Mouse (Mus musculus): ENCODE results near the gene Fbp1.
"Not testable (repeated sequence)": the region's sequence is repeated elsewhere in the genome, so short reads cannot be mapped to it uniquely, and the experiment has no call there.

Gene Fbp1

GRCm38 (mm10) chr13:62887712-62888441, at the start of gene Fbp1:
Gene Fbp1, minus strand, starts transcription at chr13:62888282.
- no peak for DNase-seq (ENCODE audit: low spot score in 2 of 2)

GRCm38 (mm10) chr13:62932452-62932851, 44.4 kb upstream of the Fbp1 start:
- DNase-seq (ENCODE audit: low spot score in 2 of 2): no peak

GRCm38 (mm10) chr13:62929766-62930389, 41.8 kb upstream of the Fbp1 start:
- no peak for DNase-seq (ENCODE audit: low spot score in 2 of 2)

- not testable (repeated sequence) for DNase-seq (ENCODE audit: low spot score in 2 of 2)
Observed at GRCm38 (mm10) chr13:62929144-62929543, 41.1 kb upstream of the Fbp1 start.

- DNase-seq (ENCODE audit: low spot score in 2 of 2): no peak
Observed at GRCm38 (mm10) chr13:62927470-62927869, 39.4 kb upstream of the Fbp1 start.

- DNase-seq (ENCODE audit: low spot score in 2 of 2): peak in 1 of 2 experiments; percentile 60
Observed at GRCm38 (mm10) chr13:62926479-62926878, 38.4 kb upstream of the Fbp1 start.

- DNase-seq (ENCODE audit: low spot score in 2 of 2): no peak
Observed at GRCm38 (mm10) chr13:62923182-62923581, 35.1 kb upstream of the Fbp1 start.

GRCm38 (mm10) chr13:62922645-62923044, 34.6 kb upstream of the Fbp1 start:
- no peak for DNase-seq (ENCODE audit: low spot score in 2 of 2)

GRCm38 (mm10) chr13:62919647-62920341, 31.7 kb upstream of the Fbp1 start:
- DNase-seq (ENCODE audit: low spot score in 2 of 2): peak; percentile 87 to 91

GRCm38 (mm10) chr13:62917416-62918110, 29.5 kb upstream of the Fbp1 start:
- DNase-seq (ENCODE audit: low spot score in 2 of 2): peak; percentile 38 to 50

GRCm38 (mm10) chr13:62916675-62917074, 28.6 kb upstream of the Fbp1 start:
- peak; percentile 38 to 44 for DNase-seq (ENCODE audit: low spot score in 2 of 2)

GRCm38 (mm10) chr13:62911575-62911974, 23.5 kb upstream of the Fbp1 start:
- no peak for DNase-seq (ENCODE audit: low spot score in 2 of 2)

- DNase-seq (ENCODE audit: low spot score in 2 of 2): no peak
Observed at GRCm38 (mm10) chr13:62910206-62910605, 22.1 kb upstream of the Fbp1 start.

- peak; percentile 59 to 75 for DNase-seq (ENCODE audit: low spot score in 2 of 2)
Observed at GRCm38 (mm10) chr13:62909776-62910175, 21.7 kb upstream of the Fbp1 start.

- DNase-seq (ENCODE audit: low spot score in 2 of 2): no peak
Observed at GRCm38 (mm10) chr13:62908163-62908559, 20.1 kb upstream of the Fbp1 start.

- no peak for DNase-seq (ENCODE audit: low spot score in 2 of 2)
Observed at GRCm38 (mm10) chr13:62907527-62908162, 19.6 kb upstream of the Fbp1 start.

GRCm38 (mm10) chr13:62901139-62901538, 13.1 kb upstream of the Fbp1 start:
- DNase-seq (ENCODE audit: low spot score in 2 of 2): no peak

- DNase-seq (ENCODE audit: low spot score in 2 of 2): peak; percentile 74 to 82
Observed at GRCm38 (mm10) chr13:62897927-62898646, 10.0 kb upstream of the Fbp1 start.

- DNase-seq (ENCODE audit: low spot score in 2 of 2): no peak
Observed at GRCm38 (mm10) chr13:62893044-62893842, 5.2 kb upstream of the Fbp1 start.

GRCm38 (mm10) chr13:62889311-62889710, 1.2 kb upstream of the Fbp1 start:
- DNase-seq (ENCODE audit: low spot score in 2 of 2): no peak

Data from right cerebral cortex, postnatal 10 days (tissue).